Mouse (Mus musculus) thymus, postnatal 25 days (tissue): ENCODE measurements around the gene Gm4858.
"Not testable (repeated sequence)": the region's sequence is repeated elsewhere in the genome, so short reads cannot be mapped to it uniquely, and the experiment has no call there.

Experiments used
- DNase-seq: peaks from one replicate; pipeline ENCODE4 v3.0.0; 2022

Gene Gm4858

DNA sequence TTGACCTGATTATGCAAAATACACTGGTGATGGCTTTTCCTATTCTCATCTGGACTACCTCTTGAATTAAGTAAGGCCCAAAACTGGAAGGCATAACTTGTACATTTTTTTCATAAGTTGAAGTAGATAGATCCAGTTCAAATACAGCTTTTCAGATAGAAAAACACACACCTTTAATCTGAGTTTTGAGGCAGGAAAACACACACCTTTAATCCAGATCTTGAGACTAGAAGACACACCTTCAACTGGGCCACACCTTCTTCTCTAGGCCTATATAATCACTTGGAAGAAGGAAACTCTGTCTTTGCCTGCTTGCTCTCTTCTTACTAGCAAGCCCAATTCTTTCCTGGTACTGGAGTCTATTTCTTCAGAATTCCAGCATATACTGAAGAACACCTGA, at the start of gene Gm4858:
TSS of gene Gm4858 (plus strand) at position 301 of the 400 bp plus-strand sequence.
- DNase-seq: not testable (repeated sequence)

DNA sequence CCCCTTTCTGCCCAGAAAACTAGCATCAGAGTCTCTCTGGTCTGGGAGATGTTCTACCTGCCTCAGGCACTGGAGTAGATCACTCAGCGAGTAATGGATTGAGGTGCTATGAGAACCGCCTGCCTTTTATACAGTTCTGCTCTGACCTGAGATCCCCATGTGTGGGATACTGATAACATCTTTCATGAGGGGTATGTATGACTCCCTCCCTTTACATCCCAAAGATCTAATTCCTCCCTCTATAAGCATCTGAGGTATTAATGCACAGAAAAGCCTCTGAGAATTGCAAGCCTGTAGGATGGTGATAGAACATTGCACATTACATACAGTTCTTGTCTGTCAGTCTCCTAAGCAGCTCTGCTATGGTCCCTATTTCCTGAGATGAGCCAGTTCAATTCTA, 49.7 kb upstream of the Gm4858 start, which contains the start of gene Lce1m:
TSS of gene Lce1m (minus strand) at position 101 of the 400 bp plus-strand sequence.
- DNase-seq: no peak

DNA sequence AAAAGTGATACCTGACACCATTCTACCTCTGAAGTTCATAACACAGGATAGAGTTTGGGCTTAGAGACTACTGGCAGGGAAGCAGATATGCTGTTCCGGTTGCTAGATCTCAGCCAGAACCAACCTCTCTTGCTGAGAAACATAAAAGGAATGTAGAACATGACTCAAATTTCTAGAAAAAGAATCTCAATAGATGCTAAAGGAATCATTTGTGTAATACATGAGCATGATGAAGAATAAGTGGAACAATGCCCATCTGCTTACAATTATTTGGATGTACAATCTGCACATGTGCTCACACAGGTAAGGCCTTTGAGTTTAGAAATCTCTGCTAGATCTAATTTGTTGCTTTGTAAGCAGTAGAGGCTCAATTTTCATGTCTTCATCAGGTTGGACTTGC, 47.5 kb upstream of the Gm4858 start:
- no peak for DNase-seq

DNA sequence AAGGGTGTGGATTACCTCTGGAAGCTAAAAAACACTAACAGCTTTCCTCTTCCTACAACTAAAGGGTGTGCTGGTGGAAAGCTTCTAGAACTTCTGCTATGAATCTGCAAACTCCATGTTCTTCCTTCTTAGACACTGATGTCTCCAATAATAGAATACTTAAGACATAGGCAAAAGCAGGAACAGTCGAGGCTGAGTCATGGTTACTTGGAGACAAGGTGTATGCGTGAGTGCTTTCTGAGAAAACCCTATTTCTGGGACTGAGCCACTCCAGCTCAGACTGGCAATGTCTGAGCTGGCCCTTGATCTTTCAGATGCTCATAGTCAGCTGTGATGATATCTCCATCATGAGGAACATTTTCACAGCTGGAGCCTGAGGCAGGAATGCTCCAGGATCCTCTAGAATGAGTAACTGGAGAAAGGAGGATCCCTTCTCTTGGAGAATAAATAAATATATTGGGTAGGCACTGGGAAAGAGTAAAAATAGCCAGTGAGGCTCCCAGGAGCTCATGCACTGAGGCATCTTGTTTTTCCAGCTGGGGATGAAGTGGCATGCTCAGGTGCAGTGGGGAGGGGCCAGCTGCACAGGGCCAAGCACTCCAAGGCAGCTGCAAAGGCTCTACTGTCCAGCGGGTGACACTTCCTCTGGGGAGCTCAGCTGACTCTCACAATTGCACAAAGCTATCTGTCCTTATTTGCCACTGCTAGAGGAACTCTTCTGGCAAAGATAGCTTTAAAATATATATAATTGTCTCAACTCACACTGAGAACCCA, 45.0 kb upstream of the Gm4858 start:
- DNase-seq: no peak

DNA sequence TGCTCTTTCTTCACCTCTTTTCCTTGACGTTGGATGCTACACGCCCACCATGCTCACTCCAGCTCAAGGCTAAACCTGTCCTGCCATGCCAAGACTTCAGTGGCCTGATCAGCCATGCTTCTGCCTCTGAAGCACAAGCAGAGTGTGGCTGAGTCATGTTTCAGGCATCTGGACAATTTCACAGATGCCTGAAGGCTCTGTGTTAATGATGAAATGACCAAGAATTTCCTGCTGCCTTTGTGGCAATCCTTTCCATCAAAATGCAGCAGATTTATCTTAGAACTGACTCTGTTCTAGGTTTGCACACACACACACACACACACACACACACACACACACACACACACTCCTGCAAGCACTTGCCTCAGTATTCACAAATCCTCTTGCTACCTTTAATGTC, 43.1 kb upstream of the Gm4858 start:
- no peak for DNase-seq

DNA sequence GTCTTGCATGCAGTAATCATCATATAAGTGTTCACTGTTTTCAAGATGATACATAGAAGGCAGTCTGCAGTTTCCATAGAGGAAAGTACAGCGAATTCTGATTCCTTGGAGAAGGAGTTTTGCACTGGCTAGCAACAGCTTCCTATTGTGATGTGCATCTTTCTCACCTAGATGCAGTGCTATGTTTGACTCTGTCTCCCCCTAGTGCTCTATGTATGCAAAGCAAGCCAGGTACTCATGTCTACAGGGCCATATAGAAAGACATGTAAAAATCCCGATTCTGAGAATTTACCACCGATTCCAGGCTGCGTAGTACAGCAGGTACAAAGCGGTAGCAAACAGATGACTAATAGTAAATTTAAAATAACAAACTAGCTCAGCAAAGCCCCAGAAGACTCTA, 37.2 kb upstream of the Gm4858 start:
- no peak for DNase-seq

DNA sequence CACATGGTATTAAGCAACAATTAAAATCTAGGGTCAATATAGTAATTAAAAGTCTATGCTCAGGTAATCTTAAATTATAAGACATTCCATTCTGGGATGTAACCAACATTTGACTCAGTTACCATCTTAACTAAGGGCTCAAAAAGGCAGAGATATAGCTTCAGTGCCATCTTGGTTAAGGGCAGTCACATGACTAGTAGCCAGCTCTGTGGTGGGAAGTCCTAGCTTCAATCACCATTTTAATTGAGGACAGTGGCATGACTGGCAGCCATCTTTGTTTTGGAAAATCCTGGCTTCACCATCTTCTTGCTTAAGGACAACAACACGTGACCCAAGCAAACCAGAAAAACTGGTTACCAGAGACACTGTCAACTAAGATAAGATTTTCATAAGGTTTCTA, 18.4 kb upstream of the Gm4858 start:
- DNase-seq: no peak

DNA sequence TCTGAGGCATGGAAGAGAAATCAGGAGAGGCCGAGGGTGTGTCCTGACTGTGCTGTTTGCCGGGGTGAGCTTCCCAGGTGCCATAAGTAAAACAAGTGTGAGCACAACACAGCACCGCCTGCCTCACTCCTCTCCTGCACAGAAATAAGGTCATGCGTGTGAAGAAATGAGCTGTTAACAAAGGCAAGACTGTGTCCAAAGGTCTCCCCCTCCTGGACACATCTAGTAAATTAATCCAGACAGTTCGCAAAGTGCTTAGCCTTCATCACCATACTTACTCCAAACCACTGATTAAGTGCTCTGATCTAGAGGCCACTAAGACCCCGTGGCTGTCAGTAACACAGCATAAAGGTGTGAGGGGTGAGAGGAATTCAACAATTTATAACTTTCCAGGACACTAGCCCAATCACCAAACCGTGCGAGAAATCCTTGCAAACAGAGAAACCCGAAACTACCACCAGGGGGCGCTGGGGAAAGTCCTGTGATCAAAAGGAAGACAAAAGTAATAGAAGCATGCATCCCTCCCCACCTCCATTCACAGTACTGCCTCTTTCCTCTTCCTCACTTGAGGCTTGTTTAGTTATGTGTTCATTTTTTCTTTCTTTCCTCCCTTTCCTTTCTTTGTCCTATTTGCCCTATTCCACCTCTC, 15.7 kb upstream of the Gm4858 start:
- no peak for DNase-seq

DNA sequence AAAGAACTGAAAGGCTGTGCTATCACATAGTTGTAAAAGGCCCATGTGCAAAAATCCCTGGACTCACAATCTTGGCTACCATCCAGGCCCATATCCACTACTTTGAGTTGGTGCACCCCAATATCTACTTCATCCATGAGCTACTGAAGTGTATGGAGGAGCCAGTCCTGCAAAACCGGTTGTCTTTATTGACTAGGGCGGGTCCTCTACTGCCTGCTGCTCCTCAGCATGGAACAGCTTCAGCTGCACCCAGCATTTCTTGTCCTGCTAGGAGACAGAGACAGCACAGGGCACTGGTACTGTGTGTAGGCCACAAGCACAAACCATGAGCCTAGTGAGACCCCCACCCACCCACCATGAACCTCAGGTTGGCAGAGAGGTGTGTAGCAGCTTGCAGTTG, 18.0 kb downstream of the Gm4858 start:
- DNase-seq: no peak

DNA sequence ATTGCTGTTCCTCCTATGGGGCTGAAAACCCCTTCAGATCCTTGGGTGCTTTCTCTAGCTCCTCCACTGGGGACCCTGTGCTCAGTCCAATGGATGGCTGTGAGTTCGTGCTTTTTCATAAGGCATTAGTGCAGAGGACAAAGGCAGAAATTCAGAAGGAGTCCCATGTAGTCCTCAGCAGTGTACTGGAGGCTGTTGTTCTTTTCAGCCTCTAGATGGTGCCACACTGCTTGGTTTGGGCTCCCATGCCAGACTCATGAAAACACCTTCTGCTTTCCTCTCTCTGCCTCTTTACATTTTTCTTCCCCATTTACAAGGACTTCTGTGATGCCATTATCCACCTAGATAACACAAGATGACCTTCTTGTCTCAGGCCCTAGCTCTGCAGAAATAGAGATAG, 25.0 kb downstream of the Gm4858 start:
- not testable (repeated sequence) for DNase-seq

DNA sequence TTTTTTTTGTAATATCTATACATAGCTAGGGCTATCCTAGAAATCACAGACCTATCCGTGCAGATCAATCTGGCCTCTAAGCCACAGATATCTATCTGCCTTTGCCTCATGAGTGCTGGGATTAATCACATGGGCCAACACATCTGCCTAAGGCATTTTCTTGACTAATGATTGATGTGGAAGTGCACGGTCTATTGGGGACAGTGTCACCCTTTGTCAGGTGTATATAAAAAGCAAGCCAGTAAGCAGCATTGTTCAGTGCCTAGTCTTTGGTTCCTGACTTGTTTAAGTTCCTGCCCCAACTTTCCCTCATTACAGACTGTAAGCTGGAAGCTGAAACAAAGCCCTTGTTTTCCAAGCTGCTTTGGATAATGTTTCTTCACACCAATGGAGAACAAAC, 27.8 kb downstream of the Gm4858 start:
- DNase-seq: no peak

DNA sequence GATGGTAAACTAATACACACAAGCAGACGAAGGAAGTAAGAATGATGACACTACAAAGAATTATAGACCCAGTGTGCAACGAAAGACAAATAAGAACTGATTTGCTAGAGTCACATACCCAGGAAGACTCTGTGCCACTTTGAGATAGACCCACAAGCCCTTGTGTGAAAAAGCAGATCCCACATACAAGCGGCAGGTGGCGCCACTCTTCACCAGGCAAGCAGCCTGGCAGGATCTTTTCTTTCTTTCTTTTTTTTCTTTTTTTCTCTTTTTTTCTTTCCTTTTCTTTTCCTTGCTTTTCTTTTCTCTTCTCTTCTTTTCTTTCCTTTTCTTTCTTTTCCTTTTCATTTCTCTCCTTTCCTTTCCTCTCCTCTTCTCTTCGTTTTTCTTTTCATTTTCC, 43.0 kb downstream of the Gm4858 start:
- DNase-seq: no peak

DNA sequence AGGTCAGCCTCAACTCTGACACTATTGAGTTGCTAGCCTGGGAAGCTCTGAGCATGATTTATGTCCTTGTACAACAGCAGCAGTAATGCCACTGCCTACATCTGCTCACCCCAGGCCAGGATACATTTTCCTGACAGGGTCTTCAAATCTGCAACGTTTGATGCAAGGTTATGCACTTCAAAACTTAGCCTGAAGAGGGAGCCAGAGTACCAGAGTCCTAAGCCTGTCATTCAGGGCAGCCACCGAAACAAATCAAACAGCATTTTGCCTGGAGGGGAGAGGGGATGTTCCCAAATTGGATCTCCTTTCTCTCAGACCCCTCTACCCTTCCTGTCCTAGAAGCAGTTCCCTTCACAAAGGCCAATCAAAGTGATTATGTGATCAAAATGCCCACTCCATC, 45.9 kb downstream of the Gm4858 start:
- no peak for DNase-seq

DNA sequence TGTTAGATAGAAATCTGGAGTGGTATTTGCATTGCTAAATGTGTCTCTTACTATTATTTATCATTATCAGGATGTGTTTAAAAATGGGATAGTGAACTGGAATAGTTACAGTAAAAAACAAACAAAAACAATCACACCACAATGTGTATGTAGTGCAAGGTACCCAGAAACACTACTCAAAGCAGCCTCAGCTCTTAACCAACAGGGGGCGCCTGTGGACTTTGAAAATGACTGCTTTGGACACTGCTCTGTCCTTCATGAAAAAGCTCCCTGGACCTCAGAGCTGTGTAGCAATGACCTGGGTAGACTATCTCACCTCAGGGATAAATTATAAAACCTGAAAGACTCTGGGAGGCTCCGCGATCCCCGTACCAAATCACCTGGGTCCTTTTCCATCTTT, 50.5 kb downstream of the Gm4858 start:
- no peak for DNase-seq
